Mouse (Mus musculus) hematopoietic stem cell, adult 5-6 weeks (primary cell): ENCODE results near the gene Dnajb14. TPM values are rescaled to one million over a fixed set of nuclear protein-coding genes. Genes with fewer than 3 reads are reported as not detected.
A peak's percentile ranks its signal among the peaks of the same experiment; 100 is the strongest.

Experiments used
- ATAC-seq, 2 experiments: fragments of 125-278 bp in 1 of 2; replicated peaks in 1 of 2; 2 replicates each; pipeline ENCODE4 v1.8.0; 2016 to 2017; ENCODE audit warnings: inconsistent platforms in 2 of 2, mild to moderate bottlenecking in 2 of 2, moderate number of reproducible peaks in 2 of 2, low read depth in 1 of 2, moderate TSS enrichment in 1 of 2; ENCODE audit not compliant: low FRiP score in 2 of 2, poor library complexity in 2 of 2, severe bottlenecking in 2 of 2, insufficient read depth in 1 of 2, low TSS enrichment in 1 of 2
- total RNA-seq: library from RNA; stranded (forward); fragments of 172-1452, 232-1000 nt; gene quantifications from 2 replicates; pipeline ENCODE4 v1.2.3, GENCODE M21; 2017

Dnajb14 gene
- 10.4 and 15.9 TPM in 2 replicates for total RNA-seq

- ATAC-seq: no peak
Measured at GRCm38 (mm10) chr3:137867437-137868093, at the start of gene Dnajb14. Dnajb14 (plus strand) TSS chr3:137867675.

- no peak for ATAC-seq
Measured at GRCm38 (mm10) chr3:137818713-137819112, 48.8 kb upstream of the Dnajb14 start.

- ATAC-seq: peak; percentile 61 to 70
Measured at GRCm38 (mm10) chr3:137820688-137821467, 46.6 kb upstream of the Dnajb14 start.

- ATAC-seq: no peak
Measured at GRCm38 (mm10) chr3:137823317-137823716, 44.2 kb upstream of the Dnajb14 start.

- ATAC-seq: no peak
Measured at GRCm38 (mm10) chr3:137827678-137828077, 39.8 kb upstream of the Dnajb14 start.

- no peak for ATAC-seq
Measured at GRCm38 (mm10) chr3:137831156-137831555, 36.3 kb upstream of the Dnajb14 start.

- no peak; a peak in 1 of 4 replicates for ATAC-seq
Measured at GRCm38 (mm10) chr3:137833128-137833527, 34.3 kb upstream of the Dnajb14 start.

GRCm38 (mm10) chr3:137833698-137834097 is 33.8 kb upstream of the Dnajb14 start:
- no peak for ATAC-seq

GRCm38 (mm10) chr3:137836543-137836942 is 30.9 kb upstream of the Dnajb14 start:
- no peak for ATAC-seq

- no peak for ATAC-seq
Measured at GRCm38 (mm10) chr3:137838160-137838559, 29.3 kb upstream of the Dnajb14 start.

GRCm38 (mm10) chr3:137842944-137843343 is 24.5 kb upstream of the Dnajb14 start:
- no peak for ATAC-seq

- ATAC-seq: no peak
Measured at GRCm38 (mm10) chr3:137844263-137844662, 23.2 kb upstream of the Dnajb14 start.

- peak; percentile 30 to 68; a peak in 1 of 4 replicates for ATAC-seq
Measured at GRCm38 (mm10) chr3:137846552-137846951, 20.9 kb upstream of the Dnajb14 start.

GRCm38 (mm10) chr3:137848354-137848753 is 19.1 kb upstream of the Dnajb14 start:
- peak in 1 of 2 experiments; percentile 31; a peak in 2 of 4 replicates for ATAC-seq

- ATAC-seq: no peak
Measured at GRCm38 (mm10) chr3:137849697-137850096, 17.8 kb upstream of the Dnajb14 start.

GRCm38 (mm10) chr3:137851196-137851595 is 16.3 kb upstream of the Dnajb14 start:
- ATAC-seq: no peak

- ATAC-seq: peak; percentile 32 to 71; a peak in 3 of 4 replicates
Measured at GRCm38 (mm10) chr3:137853011-137853410, 14.5 kb upstream of the Dnajb14 start.

GRCm38 (mm10) chr3:137855328-137855727 is 12.1 kb upstream of the Dnajb14 start:
- no peak for ATAC-seq
